14 mouse cellular contexts compared by ENCODE assay signal in the genomic region with DNA sequence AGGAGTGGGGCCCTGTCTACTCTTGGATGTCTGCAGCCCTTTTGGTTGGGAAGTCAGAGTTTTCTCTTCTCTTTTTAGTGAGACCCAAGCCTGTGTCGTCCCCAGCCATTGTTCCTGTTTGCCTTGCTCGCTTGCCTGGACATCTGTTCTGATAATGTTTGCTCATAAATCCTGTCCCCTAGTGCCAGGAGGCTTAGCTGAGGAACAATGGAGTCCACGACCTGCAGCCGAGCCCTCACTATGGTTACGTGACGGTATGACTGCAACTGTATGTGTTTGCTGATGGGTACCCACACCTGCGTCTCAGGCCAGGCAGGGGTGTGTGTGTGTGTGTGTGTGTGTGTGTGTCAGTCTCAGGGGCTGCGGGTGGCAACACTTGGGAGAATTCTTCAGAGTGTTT. TPM values are rescaled to one million over a fixed set of nuclear protein-coding genes. Genes with fewer than 3 reads are reported as not detected.
DNase-seq lines count a peak whose midpoint lies in the region; ATAC-seq lines count a peak whose summit lies in the region.
"Had no signal": no experiment of that assay in that cellular context is flagged by ENCODE, and none has a peak within 500 bp of the region (broad histone marks: within the 10 kb centered on the region; RNA-seq: fewer than 3 reads in every experiment).

No protein-coding gene starts in this region.

- H3K4me3 ChIP-seq in midbrain, embryonic 14.5 days (replicated peaks; ENCODE audit: low read depth, low read length) = no peak overlapping the region
- H3K4me3 ChIP-seq: heart, embryonic 12.5 days; left cerebral cortex, adult 2 months; liver, embryonic 15.5 days had no signal

- peak; percentile 25 for DNase-seq in cerebellum, adult 9-11 months
- no peak for DNase-seq in cerebellum, postnatal 14 days
- DNase-seq in ovary, postnatal 14 days (ENCODE audit: low spot score) = peak; percentile 16
- no peak for DNase-seq in ovary, adult 18-20 months (ENCODE audit: low spot score)
- DNase-seq in midbrain, embryonic 14.5 days = peak; percentile 55
- no peak for DNase-seq in MN1 (ENCODE audit: low spot score)
- DNase-seq in heart, adult 8-10 months (ENCODE audit: low spot score) = no peak
- DNase-seq: adrenal gland, postnatal 25 days; cerebellum, adult 2 months; kidney, adult 9 months had no signal

- H3K4me1 ChIP-seq in midbrain, embryonic 14.5 days (ENCODE audit: control insufficient read depth, insufficient read depth, low read length) = peaks cover 59% of the 10 kb centered on the region

- H3K9me3 ChIP-seq in midbrain, embryonic 14.5 days (ENCODE audit: control insufficient read depth, low read length) = no peaks in the 10 kb centered on the region
- H3K9me3 ChIP-seq: liver, embryonic 15.5 days had no signal

- no peaks in the 10 kb centered on the region for H3K36me3 ChIP-seq in midbrain, embryonic 14.5 days (ENCODE audit: control insufficient read depth, insufficient read depth, low read length)
- H3K36me3 ChIP-seq: liver, embryonic 15.5 days had no signal

- ATAC-seq in midbrain, embryonic 14.5 days (ENCODE audit: low FRiP score, low TSS enrichment) = no peak
- ATAC-seq in CD4-positive, CD25-positive, alpha-beta regulatory T cell, adult 4 months = no peak

- H3K27ac ChIP-seq in midbrain, embryonic 14.5 days (replicated peaks; ENCODE audit: low read depth, low read length) = peak overlapping the region; percentile 49; the same call in 1 of the 2 replicates
- H3K27ac ChIP-seq: left cerebral cortex, adult 2 months; liver, embryonic 15.5 days had no signal

- 14% methylated on average over 8 of the region's 8 CpGs for WGBS in midbrain, embryonic 14.5 days

- no peak overlapping the region for H3K9ac ChIP-seq in midbrain, embryonic 14.5 days (replicated peaks; ENCODE audit: low read length)
- H3K9ac ChIP-seq: heart, embryonic 12.5 days; liver, embryonic 15.5 days had no signal

- no peaks in the 10 kb centered on the region for H3K27me3 ChIP-seq in midbrain, embryonic 14.5 days (ENCODE audit: control insufficient read depth, insufficient read depth, low read length)
- H3K27me3 ChIP-seq: heart, embryonic 12.5 days had no signal

- H3K4me2 ChIP-seq in midbrain, embryonic 14.5 days (ENCODE audit: low read length) = no peak overlapping the region
- H3K4me2 ChIP-seq: heart, embryonic 12.5 days; liver, embryonic 15.5 days had no signal

RNA-seq across cellular contexts. Expression of a gene that starts 44.5 kb away (rescaled TPM):
- polyA plus RNA-seq in midbrain, embryonic 14.5 days (2014; fragmentation: Nextera tagmentation; extraction: Ambion mirVana) = 29.6 and 31.1 TPM in 2 replicates
- polyA plus RNA-seq in CD4-positive, CD25-positive, alpha-beta regulatory T cell, adult 4 months (2017; shearing (Covaris generic)) = 1 to 10 TPM; 4.1 to 9.9 TPM
- 10 to 100 TPM; 47.5 to 55.7 (median 51.0) TPM for total RNA-seq in heart, adult 8-10 months (2022)

Comparison
In these comparisons a context has a peak if more than half of its experiments do, and no peak if none do; other contexts are left out.
1. DNase-seq: peak in cerebellum, adult 9-11 months (single experiment), ovary, postnatal 14 days (single experiment) and midbrain, embryonic 14.5 days (single experiment); none in cerebellum, postnatal 14 days (0 of 2), ovary, adult 18-20 months (single experiment), MN1 (single experiment) and heart, adult 8-10 months (single experiment).